Mouse (Mus musculus) E14TG2a.4 (cell line): ENCODE results near the gene Gm2237.
"Not testable (repeated sequence)": the region's sequence is repeated elsewhere in the genome, so short reads cannot be mapped to it uniquely, and the experiment has no call there.

Experiments
- CTCF ChIP-seq: conservative IDR thresholded peaks from 2 replicates; pipeline ENCODE4 v1.5.1; 2014; ENCODE audit warnings: low read length
- NANOG ChIP-seq: IDR thresholded peaks from 2 replicates; pipeline ENCODE4 v1.6.1; 2014; ENCODE audit warnings: borderline replicate concordance, low read length, mixed read lengths

GRCm38 (mm10) chr14:19584804-19585667 lies at the start of gene Gm2237:
- TF ChIP-seq CTCF, NANOG: not testable (repeated sequence)
